Mouse (Mus musculus) hindbrain, embryonic 11.5 days (tissue): ENCODE results near the gene Tlcd1. TPM values are rescaled to one million over a fixed set of nuclear protein-coding genes. Genes with fewer than 3 reads are reported as not detected.
A peak's percentile ranks its signal among the peaks of the same experiment; 100 is the strongest.

ENCODE experiments used
- ATAC-seq: fragments of 200-750 bp; cut with Nextera tagmentation; 2 replicates; pipeline ENCODE4 v1.8.0; 2017; ENCODE audit warnings: mild to moderate bottlenecking, moderate TSS enrichment, moderate library complexity; ENCODE audit not compliant: low FRiP score
- DNase-seq: peaks from one replicate; pipeline ENCODE4 v3.0.0-alpha.2; 2015; ENCODE audit warnings: low spot score
- H3K27ac ChIP-seq: fragments of 300-500 bp; sonication (generic); 2 replicates; pipeline ENCODE4 v1.5.1; 2014; ENCODE audit warnings: mild to moderate bottlenecking, low read depth, low read length
- H3K27me3 ChIP-seq: fragments of 300-500 bp; sonication (generic); 2 replicates; pipeline ENCODE4 v1.6.1; 2014; ENCODE audit warnings: mild to moderate bottlenecking, low read length, moderate library complexity, mixed read lengths; ENCODE audit not compliant: control insufficient read depth, insufficient read depth
- H3K36me3 ChIP-seq: fragments of 300-500 bp; sonication (generic); 2 replicates; pipeline ENCODE4 v1.6.1; 2014; ENCODE audit warnings: mild to moderate bottlenecking, low read length, moderate library complexity, mixed read lengths; ENCODE audit not compliant: control insufficient read depth, insufficient read depth
- H3K4me1 ChIP-seq: fragments of 300-500 bp; sonication (generic); replicated peaks from 2 replicates; pipeline ENCODE4 v1.6.1; 2014; ENCODE audit warnings: low read length, mixed read lengths; ENCODE audit not compliant: control insufficient read depth, insufficient read depth
- H3K4me2 ChIP-seq: fragments of 300-500 bp; sonication (generic); replicated peaks from 2 replicates; pipeline ENCODE4 v1.6.1; 2014; ENCODE audit warnings: mild to moderate bottlenecking, low read depth, low read length
- H3K4me3 ChIP-seq: fragments of 300-500 bp; sonication (generic); 2 replicates; pipeline ENCODE4 v1.5.1; 2014; ENCODE audit warnings: low read depth, low read length
- H3K9ac ChIP-seq: fragments of 300-500 bp; sonication (generic); 2 replicates; pipeline ENCODE4 v1.6.1; 2014; ENCODE audit warnings: low read depth, low read length
- H3K9me3 ChIP-seq: fragments of 300-500 bp; sonication (generic); 2 replicates; pipeline ENCODE4 v1.6.1; 2016; ENCODE audit warnings: low read length; ENCODE audit not compliant: control insufficient read depth
- WGBS: fragments of 180-500 bp; shearing (Covaris S2); extraction: QIAGEN DNeasy Blood & Tissue Kit; methylation state at CpG from one replicate; pipeline ENCODE4 v1.1.7; 2014; 5-methylcytosine and 5-hydroxymethylcytosine counted together
- polyA plus RNA-seq: library from polyadenylated mRNA; unstranded; fragments of >200 nt; fragmentation: Nextera tagmentation; extraction: Ambion mirVana; gene quantifications from 2 replicates; pipeline ENCODE4 v1.2.1, GENCODE M21; 2014

Gene Tlcd1
- polyA plus RNA-seq, 1 experiment from 2014 or later, result 9.5 TPM

DNA sequence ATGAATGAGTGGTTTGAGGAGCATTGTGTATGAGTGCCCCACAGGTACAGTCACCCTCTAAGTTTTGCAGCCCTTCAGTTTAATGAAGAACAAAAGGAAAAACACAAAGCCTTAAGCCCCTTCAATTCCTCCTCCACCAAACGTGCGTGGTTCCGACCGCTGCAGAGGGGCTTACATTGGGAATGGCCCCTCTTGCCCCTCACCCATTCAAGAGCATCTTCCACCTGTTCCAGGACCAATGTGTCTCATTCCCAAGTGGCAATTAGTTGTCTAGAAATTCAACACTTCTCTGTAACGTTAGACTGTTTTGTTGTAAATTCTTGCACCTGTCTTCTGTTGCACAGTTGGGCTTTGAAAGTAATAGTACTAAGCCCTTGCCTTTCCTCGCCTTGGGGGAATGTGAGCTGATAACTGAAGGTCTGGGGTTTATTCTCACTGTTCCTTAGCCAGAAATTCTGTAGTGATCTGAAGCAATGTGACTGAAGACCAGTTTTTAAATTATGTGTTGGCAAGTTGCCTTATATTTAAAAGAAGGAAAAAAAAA lies 20.3 kb upstream of the Tlcd1 start:
- ATAC-seq, result no peak
- DNase-seq, result no peak
- Histone ChIP-seq H3K4me2 (no peak overlapping the region), H3K27ac (no peak overlapping the region), H3K9me3 (no peaks in the 10 kb centered on the region), H3K4me3 (no peak overlapping the region), H3K27me3 (no peaks in the 10 kb centered on the region), H3K4me1 (peaks cover 2% of the 10 kb centered on the region; the same call in 1 of the 2 replicates), H3K36me3 (peaks cover 18% of the 10 kb centered on the region), H3K9ac (no peak overlapping the region)
- 82% methylated on average over 6 of the region's 6 CpGs for WGBS

DNA sequence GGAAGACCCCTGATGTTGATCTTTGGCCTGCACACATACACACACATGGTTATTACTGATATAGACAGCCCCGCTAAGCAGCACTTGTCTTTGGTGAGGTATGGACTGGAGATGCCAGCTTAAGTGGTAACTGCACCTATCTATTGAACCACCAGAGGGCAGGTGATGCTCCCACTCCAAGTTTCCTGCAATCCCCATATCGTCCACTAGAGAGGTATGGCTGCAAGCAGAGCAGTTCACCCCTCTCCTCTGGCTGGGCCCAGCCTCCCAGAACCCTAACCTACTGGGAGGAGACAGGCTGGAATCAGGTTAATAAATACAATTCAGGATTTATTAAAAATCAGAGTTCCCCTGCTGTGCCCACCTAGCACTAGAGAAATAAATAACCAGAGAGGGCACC lies 17.4 kb upstream of the Tlcd1 start:
- no peak overlapping the region for H3K4me3 ChIP-seq
- H3K27me3 ChIP-seq, result no peaks in the 10 kb centered on the region
- no peak overlapping the region for H3K4me2 ChIP-seq
- WGBS, result 33% methylated on average over 2 of the region's 2 CpGs
- ATAC-seq (peak; percentile 17; the same call in 1 of the 2 replicates), DNase-seq (peak; percentile 86)
- H3K36me3 ChIP-seq, result peaks cover 19% of the 10 kb centered on the region
- no peak overlapping the region for H3K9ac ChIP-seq
- no peaks in the 10 kb centered on the region for H3K9me3 ChIP-seq
- H3K4me1 ChIP-seq, result peaks cover 13% of the 10 kb centered on the region
- no peak overlapping the region for H3K27ac ChIP-seq

DNA sequence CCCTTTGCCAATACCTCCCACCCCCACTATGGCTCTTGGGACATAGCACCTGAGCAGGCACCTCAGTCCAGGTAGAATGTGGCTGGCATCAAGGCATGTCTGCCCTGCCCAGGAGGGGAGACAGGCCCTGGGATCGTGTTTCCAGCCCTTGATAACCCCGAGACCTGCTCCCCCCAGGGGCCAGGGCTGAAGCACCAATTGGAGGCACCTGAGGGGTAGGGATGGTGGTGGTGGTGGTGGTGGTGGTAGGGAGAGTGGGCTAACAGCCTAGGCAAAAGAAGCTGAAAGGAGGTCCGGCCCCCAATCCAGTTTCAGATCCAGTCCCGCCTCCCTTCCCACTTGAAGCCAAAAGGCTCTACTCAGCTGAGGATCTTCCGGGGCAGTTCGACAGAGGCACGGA lies 17.0 kb upstream of the Tlcd1 start:
- 85% methylated on average over 7 of the region's 7 CpGs for WGBS
- no peak for ATAC-seq
- Histone ChIP-seq H3K27me3 (no peaks in the 10 kb centered on the region), H3K36me3 (peaks cover 19% of the 10 kb centered on the region), H3K27ac (no peak overlapping the region), H3K4me3 (no peak overlapping the region), H3K4me2 (no peak overlapping the region), H3K4me1 (peaks cover 13% of the 10 kb centered on the region), H3K9me3 (no peaks in the 10 kb centered on the region), H3K9ac (no peak overlapping the region)
- no peak for DNase-seq

DNA sequence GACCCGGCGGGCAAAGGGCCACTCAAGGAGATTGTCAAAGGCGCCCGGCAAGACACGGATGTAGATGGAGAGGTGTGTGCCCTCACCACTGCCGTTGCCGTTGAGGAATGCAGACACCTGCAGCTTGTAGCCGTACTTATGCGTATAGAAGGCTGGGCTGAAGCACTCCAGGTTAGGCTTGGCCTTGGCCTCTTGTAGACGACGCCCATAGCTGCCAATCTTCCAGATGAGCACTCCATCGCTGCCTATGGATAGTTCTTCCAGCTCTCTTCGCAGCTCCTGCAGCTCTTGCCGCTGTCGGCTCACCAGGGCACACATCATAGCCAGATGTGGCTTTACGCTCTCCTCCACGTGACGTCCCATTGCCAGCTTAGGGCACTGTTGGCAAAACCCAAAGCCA lies 16.3 kb upstream of the Tlcd1 start:
- H3K4me1 ChIP-seq, result peaks cover 13% of the 10 kb centered on the region
- no peak overlapping the region for H3K4me2 ChIP-seq
- H3K9ac ChIP-seq, result no peak overlapping the region
- no peaks in the 10 kb centered on the region for H3K9me3 ChIP-seq
- peaks cover 19% of the 10 kb centered on the region for H3K36me3 ChIP-seq
- 92% methylated on average over 18 of the region's 18 CpGs for WGBS
- no peak for DNase-seq
- H3K4me3 ChIP-seq, result no peak overlapping the region
- no peak overlapping the region for H3K27ac ChIP-seq
- ATAC-seq, result no peak
- H3K27me3 ChIP-seq, result no peaks in the 10 kb centered on the region

DNA sequence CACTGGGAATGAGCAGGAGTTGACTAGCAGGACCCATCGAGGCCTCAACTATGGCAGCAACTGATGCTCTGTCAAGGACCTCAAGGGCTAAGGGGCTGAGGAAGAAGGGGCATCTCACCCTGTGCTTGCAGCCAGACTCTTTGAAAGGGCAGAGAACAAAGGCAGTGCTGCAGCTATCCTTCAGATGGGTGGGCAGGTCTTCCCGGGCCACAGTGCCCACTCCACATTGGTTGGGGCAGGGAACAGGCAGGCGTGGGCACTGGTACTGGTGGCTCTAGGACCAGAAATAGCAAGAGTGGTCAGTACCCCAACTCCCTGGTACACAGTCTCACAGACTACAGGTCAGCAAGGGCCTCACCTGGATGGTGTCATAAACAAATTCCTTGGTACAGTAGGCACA lies 15.8 kb upstream of the Tlcd1 start:
- H3K4me3 ChIP-seq, result no peak overlapping the region
- DNase-seq, result no peak
- H3K36me3 ChIP-seq, result peaks cover 19% of the 10 kb centered on the region
- no peaks in the 10 kb centered on the region for H3K27me3 ChIP-seq
- H3K4me1 ChIP-seq, result peaks cover 13% of the 10 kb centered on the region
- no peak for ATAC-seq
- 85% methylated on average over 3 of the region's 3 CpGs for WGBS
- H3K27ac ChIP-seq, result no peak overlapping the region
- H3K9ac ChIP-seq, result no peak overlapping the region
- H3K9me3 ChIP-seq, result no peaks in the 10 kb centered on the region
- no peak overlapping the region for H3K4me2 ChIP-seq

DNA sequence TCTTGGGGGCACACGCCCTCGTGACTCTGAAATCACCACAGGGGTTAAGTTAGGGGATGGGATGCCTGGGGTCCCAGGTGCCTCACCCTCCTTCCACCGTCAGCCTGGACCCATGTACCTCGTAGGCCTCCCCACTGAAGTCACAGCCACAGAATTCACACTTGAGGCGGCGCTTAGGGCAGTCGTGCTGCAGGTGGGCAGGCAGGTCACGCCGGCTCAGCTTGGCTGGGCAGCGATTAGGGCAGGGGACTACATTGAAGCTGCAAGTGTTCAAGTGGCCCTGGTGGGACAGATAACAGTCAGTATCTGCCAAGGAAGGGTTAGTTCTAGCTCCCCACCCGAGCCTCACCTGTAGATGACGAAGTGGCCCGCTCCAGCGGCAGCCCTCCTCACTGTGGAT lies 15.3 kb upstream of the Tlcd1 start:
- Histone ChIP-seq H3K9me3 (no peaks in the 10 kb centered on the region), H3K27me3 (no peaks in the 10 kb centered on the region), H3K4me1 (peaks cover 13% of the 10 kb centered on the region), H3K4me2 (no peak overlapping the region), H3K4me3 (no peak overlapping the region), H3K9ac (no peak overlapping the region), H3K27ac (no peak overlapping the region), H3K36me3 (peaks cover 19% of the 10 kb centered on the region)
- WGBS, result 93% methylated on average over 14 of the region's 14 CpGs
- ATAC-seq, result no peak
- no peak for DNase-seq

DNA sequence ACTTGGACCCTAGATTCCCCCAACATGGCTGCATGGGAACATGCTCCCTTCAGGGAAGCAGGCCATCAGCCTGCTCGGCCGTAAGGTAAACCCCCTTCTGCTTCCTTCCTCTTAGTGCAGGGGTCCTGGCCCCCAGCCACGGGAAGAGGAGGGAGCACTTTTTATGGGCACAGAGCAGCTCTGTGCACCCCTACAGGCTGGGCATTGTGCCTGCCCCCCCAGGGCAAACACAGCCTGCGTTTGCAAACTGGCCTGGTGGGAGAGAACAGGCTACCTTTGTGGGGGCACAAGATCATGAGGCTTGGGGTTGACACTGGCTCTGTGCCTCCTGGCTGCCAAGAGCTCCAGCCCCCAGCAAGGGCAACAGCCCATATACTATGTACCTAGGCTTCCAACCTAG lies 14.5 kb upstream of the Tlcd1 start:
- Histone ChIP-seq H3K9me3 (no peaks in the 10 kb centered on the region), H3K4me2 (no peak overlapping the region), H3K27me3 (no peaks in the 10 kb centered on the region), H3K9ac (no peak overlapping the region), H3K4me1 (peaks cover 13% of the 10 kb centered on the region), H3K4me3 (no peak overlapping the region), H3K36me3 (peaks cover 19% of the 10 kb centered on the region), H3K27ac (no peak overlapping the region)
- ATAC-seq (no peak), DNase-seq (no peak)
- 71% methylated on average over 4 of the region's 4 CpGs for WGBS

DNA sequence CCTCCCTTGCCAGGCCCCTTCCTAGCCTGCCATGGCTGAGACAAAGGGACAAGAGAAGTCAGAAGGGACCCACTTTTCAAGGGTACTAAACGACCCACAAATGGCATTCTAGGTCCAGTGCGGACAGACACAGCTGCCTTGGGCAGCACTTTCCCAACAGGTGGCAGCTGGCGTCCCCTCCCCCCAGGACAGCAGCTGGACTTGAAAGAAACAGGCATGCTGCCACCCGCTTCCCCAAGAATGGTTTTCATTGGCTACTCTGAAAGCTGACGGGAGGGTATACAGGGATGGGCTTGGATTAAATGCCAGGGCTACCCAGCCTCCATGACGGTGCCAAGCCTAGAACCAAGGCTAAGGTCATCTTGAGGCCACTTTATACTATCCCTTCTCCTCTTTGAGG lies 14.0 kb upstream of the Tlcd1 start:
- Histone ChIP-seq H3K36me3 (peaks cover 19% of the 10 kb centered on the region), H3K4me2 (peak overlapping the region; percentile 70), H3K27me3 (no peaks in the 10 kb centered on the region), H3K27ac (peak overlapping the region; percentile 97; the same call in 1 of the 2 replicates), H3K4me1 (peaks cover 13% of the 10 kb centered on the region), H3K9me3 (no peaks in the 10 kb centered on the region), H3K4me3 (peak overlapping the region; percentile 95), H3K9ac (peak overlapping the region; percentile 93; the same call in 1 of the 2 replicates)
- DNase-seq (no peak), ATAC-seq (no peak)
- WGBS, result 59% methylated on average over 6 of the region's 6 CpGs

DNA sequence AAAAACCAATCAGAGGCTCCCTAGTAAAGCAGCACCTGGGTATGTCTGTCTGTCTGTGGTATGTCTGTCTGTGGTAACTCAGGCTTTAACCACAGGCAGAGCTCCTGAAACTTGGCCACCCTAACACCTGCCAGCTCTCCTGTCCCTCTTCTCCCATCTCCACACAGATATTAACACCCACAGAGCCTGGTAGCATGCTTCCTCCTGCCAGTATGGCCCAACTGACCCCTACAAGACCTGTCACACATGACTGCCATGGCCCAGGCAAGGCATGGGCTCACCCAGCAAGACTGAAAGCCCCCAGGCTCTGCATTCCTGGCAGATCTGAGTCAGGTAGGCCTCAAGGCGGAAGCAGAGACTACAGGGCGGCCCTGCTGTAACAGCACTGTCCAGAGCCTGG lies 13.5 kb upstream of the Tlcd1 start:
- Histone ChIP-seq H3K27ac (peak overlapping the region; percentile 97), H3K4me3 (peak overlapping the region; percentile 95), H3K4me1 (peaks cover 13% of the 10 kb centered on the region), H3K36me3 (peaks cover 19% of the 10 kb centered on the region), H3K9me3 (no peaks in the 10 kb centered on the region), H3K27me3 (no peaks in the 10 kb centered on the region), H3K9ac (peak overlapping the region; percentile 93; the same call in 1 of the 2 replicates), H3K4me2 (peak overlapping the region; percentile 70)
- DNase-seq (no peak), ATAC-seq (no peak)
- WGBS, result 77% methylated on average over 2 of the region's 2 CpGs
